Mouse (Mus musculus) cortical plate, adult 2 months (tissue): ENCODE results near the gene Wnk4.

Experiments used
- CTCF ChIP-seq: fragments of 200-500 bp; IDR thresholded peaks from 2 replicates; pipeline ENCODE4 v1.5.1; 2011; ENCODE audit warnings: mild to moderate bottlenecking, control low read depth, low read length; ENCODE audit not compliant: insufficient read depth; ENCODE audit errors: extremely low read depth
- POLR2A ChIP-seq: fragments of 200-500 bp; IDR thresholded peaks from 2 replicates; pipeline ENCODE4 v1.6.1; 2011; ENCODE audit warnings: mild to moderate bottlenecking, low read length, control low read depth; ENCODE audit not compliant: insufficient read depth; ENCODE audit errors: extremely low read depth

DNA sequence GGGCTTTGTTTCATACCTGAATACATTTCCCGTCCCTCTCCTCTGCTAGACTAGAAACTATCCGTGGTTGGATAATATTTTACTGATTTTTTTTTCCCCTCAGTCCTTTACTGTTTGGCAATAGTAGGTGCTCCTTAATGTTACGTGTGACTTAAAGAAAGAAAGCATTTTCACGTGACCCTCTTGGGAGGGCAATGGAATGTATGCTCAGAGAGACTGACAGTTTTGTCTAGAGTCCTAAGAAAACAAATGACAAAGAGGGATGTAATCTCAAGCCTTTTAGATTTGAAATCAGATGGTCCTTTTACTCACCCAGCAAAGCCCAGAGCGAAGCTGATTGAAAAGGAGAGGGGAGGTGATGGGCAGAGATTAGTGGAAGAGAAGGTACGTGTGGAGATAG is 5.5 kb downstream of the Wnk4 start:
- TF ChIP-seq CTCF: no peak
- TF ChIP-seq POLR2A: no peak
